Mouse (Mus musculus) heart, adult 18-20 months (tissue): ENCODE measurements around the gene 1110032A03Rik. TPM values are rescaled to one million over a fixed set of nuclear protein-coding genes. Genes with fewer than 3 reads are reported as not detected.

Source experiments
- DNase-seq, 2 experiments: peaks; one replicate each; pipeline ENCODE4 v3.0.0; 2021 to 2022; ENCODE audit warnings: mixed read lengths in 1 of 2
- long read RNA-seq, 2 experiments: library from polyadenylated mRNA; stranded (forward); transcript quantifications; one replicate each; pipeline ENCODE4 v2.0.0; 2021
- total RNA-seq, 2 experiments: library from RNA; stranded (reverse); gene quantifications; 2 replicates each; pipeline ENCODE4 v1.2.3; 2021

The 1110032A03Rik gene
- total RNA-seq: 10 to 100 TPM; 11.3 to 16.5 TPM
- long read RNA-seq, experiment 1, transcript 1110032A03Rik-201 (4 exons, 2,082 nt): major isoform, 8 of 12 reads
- long read RNA-seq, experiment 1, partial matches to known transcripts: 2 of 12 reads
- long read RNA-seq, experiment 1, other reads (novel, unspliced or antisense): 1 of 12 reads
- long read RNA-seq, experiment 2, transcript 1110032A03Rik-201 (4 exons, 2,082 nt): major isoform, 5 of 5 reads
- long read RNA-seq, experiment 2, partial matches to known transcripts: 0 of 5 reads
- long read RNA-seq, experiment 2, other reads (novel, unspliced or antisense): 0 of 5 reads

DNA sequence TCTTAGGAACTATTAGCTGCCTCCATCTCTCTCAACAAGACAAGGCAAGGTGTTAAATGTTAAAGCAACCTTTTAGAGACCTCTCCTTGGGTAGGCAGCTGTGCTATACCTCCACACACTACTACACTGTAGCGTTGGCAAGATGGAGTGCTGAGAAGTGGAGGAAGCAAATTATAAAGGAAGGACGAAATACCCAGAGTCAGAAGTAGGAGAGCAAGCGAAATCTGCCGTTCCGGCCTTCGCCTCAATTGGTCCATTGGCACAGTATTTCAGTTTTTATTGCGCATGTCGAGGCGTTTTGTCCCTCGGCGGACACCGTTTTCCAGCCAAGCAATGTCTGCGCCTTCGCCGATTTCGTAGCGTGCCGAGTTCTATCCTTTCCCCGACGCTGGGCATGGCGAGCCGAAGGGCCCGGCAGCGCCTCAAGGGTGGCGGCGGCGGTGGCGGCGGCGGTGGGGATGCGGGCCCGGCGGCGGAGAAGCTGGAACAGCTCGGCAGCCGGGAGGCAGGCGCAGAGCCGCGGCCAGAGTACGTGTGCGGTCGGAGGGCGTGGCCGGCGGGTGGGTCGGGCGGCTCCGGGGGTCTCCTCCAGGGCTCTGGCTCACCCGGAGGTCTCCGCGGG lies at the start of gene 1110032A03Rik, which contains the start of gene Alg9:
Gene 1110032A03Rik, minus strand, starts transcription at position 530 of the 622 bp plus-strand sequence.
Gene Alg9, plus strand, starts transcription at position 29 of the 622 bp plus-strand sequence.
- DNase-seq: peak; percentile 90 to 96

DNA sequence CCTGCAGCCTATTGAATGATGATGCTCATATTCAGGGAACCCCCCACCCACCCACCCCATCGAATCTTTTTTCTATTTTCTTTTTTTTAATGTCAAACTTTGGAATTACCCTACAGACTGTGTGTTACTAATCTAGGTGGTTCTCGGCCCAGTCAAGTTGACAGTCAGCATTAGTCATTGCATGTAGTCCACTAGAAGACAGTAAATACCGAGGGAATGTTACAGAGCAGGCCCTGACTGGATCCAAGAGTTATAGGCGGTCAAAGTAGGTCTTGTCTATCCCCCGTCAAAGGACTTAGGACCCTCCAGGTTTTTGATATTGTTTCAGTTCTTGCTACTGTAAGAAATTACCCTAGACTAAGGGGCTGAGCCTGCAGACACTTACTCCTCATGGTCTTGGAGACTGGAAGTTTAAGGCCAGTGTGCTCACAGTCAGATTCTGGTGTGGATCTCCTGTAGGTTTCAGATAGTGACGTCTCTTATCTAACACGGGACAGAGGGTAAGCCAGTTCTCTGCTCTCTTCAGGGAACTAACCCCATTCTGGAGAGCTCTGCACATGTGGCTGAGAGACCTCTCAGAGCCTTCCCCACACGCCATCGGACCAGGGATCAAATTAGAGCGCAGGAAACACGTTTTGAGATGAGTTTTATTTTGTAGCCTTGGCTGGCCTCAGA lies 48.6 kb upstream of the 1110032A03Rik start:
- no peak for DNase-seq

DNA sequence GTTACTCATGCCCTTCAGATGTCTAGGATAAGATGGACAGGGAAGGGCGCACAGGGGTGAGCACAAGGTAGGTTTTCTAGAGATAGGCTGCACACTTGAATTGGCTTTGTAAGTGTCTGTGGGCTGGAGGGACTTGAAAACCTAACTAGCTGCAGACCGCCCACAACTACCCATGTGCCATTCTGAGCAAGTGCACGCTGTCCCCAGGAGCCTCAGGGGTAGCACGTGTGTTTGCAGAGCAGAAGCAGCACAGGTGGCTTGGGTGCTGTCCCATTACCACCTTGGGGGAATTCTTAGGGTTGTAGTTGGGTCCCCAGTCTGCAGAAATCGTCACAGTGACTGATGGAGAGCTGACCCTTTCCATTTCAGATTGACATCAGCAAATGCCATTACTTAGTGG lies 46.9 kb upstream of the 1110032A03Rik start:
- DNase-seq: no peak

DNA sequence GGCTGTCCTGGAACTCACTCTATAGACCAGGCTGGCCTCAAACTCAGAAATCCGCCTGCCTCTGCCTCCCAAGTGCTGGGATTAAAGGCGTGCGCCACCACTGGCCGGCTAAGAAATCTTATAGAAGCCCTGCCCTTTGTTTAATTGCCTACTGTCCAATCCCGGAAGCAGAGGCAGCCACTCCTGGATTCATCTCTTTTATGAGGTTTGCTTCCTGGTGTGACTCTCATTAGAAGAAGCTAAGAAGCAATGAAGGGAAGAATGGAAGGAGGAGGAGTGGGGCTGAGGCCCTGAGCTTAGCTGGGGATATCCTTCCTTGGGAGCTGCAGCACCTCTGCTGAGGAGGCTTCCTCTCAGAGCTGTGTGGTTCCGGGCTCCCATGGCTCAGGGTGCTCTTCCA lies 46.3 kb upstream of the 1110032A03Rik start:
- no peak for DNase-seq

DNA sequence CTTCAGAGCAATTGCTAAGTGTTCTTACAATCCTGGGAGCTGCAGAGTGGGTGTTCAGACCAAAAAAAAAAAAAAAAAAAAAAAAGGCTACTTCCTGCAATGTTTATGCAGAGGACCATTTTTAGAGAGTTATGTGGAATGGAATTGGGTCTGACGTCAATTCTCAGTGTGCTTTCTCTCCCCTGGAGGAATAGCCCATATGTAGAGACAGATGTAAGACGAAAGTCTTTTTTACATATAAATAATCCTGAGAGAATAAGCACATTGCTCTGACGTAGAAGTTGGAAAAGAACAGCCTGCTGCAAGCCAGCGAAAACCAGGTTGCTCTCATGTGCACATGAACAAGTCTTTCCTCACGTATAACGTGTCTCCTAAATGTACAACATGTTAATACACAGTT lies 44.4 kb upstream of the 1110032A03Rik start:
- no peak for DNase-seq

DNA sequence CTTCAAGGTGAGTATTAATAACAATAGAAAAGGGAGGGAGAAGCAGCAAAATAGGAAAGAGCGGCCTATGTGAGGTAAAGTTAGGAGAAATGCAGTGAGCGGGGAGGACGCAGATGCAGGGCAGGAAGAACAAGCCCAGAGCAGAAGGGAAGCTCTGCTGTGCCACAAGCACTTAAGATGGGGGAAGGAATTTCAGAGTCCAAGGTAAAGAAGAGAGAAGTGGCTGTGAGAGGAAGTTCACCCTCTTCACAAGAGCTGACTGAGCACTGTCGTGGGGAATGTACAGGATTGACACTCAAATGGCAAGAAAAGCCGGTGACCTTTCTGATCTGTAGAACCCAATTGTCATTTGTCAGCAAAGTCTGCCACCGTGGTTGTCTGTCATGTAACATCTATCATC lies 42.7 kb upstream of the 1110032A03Rik start:
- DNase-seq: no peak

DNA sequence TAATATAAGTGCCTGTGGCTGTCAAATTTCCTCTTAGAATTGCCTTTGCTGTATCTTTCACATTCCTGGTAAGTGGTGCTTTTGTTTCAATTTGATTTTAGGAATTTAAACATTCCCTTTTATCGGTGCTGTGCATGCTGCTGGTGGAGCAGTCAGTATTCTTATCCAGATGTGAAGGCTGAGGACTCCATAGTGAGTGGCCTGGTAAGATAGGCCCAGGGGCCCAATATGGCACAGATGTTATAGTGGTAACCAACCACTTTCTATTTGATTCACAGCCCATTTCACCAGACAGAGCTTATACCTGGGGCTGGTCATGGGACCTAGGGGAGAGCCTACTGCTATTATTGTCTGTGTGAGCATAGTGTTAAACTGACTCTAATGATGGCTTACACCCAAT lies 41.2 kb upstream of the 1110032A03Rik start:
- DNase-seq: no peak

DNA sequence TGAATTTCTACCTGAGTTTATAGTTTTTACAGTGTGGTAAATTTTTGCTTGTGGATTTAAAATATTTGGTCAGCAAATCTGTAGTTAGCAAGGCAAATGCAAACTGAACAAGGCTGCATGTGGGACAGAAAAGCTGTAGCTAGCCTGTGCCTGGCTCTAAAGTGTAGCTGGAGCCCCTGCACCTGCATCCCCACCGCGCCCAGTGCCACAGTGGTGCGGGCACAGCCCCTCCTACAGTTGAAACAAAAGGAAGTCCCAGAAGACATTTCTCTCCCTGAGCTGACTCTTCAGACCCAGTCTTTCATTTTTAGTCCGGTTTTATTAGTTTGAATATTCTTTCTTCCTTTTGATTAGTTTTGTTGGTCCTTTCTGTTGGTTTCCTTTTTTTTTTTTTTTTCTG lies 40.3 kb upstream of the 1110032A03Rik start:
- DNase-seq: no peak

DNA sequence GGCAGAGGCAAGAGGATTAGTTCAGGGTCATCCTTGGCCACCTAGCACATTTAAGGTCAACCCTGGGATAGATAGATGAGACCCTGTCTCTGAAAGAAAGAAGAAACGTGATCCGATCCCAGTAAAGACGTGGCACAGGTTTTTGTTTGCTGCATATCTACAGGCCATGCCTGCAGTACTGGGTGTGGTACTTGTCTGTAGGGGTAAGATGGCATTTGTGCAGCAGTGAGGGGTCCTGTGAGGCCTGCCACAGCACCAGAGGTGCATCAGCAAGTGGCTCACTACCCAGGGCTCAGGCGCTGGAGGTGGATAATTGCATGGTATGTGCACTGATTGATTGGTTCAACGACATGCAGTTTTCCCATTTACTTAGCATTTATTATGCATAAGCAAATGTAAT lies 38.5 kb upstream of the 1110032A03Rik start:
- DNase-seq: no peak

DNA sequence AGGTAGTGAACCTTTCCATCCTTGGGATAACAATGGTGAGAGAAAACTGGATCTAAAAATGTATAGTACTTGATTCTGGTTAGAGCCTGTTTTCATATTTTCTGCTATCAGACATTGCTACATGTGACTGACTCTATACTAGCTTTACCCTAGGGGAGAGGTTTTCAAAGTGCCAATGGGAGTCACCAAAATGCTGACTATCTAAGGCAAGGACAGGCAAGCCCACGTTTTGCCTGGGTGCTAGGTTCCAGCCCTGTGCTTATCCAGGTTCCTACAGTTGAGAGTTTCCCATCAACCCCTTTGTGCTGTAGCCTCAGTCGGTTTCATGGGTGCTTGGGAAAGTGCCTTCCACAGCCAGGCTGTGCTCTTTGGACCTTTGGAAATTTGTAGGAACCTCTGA lies 36.4 kb upstream of the 1110032A03Rik start:
- no peak for DNase-seq

DNA sequence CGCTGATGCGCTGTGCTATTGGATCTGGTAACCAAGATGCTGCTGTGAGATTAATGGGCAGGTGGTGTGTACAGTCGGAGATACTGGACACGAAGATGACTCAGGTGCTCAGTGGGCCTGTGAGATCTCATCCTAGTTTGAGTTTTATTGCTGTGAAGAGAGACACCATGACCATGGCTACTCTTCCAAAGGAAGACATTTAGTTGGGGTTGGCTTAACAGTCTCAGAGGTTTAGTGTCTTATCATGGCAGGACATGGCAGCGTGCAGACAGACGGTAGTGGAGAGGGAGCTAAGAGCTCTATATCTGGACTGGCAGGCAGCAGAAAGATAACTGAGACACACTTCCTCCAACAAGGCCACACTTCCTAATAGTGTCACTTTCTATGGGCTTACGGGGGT lies 35.9 kb upstream of the 1110032A03Rik start:
- DNase-seq: no peak

DNA sequence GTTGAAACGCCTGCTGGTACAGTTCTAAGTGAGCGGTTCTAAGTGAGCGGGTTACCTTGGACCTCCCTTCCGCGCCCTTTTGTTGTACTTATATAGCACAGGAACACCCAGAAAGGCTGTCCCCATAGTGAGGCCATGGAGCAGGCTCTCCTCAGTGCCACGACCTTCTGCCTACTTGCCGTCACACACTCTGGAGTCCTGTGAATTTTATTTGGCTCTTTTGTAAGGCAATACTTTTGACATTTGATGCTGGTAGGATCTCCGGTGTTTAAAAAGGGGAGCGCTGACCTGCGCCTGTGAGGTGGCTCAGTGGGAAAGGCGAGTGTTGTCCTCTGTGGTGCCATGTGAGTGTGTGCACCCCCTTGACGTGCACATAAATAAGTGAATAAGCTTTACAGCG lies 33.8 kb upstream of the 1110032A03Rik start:
- no peak for DNase-seq

DNA sequence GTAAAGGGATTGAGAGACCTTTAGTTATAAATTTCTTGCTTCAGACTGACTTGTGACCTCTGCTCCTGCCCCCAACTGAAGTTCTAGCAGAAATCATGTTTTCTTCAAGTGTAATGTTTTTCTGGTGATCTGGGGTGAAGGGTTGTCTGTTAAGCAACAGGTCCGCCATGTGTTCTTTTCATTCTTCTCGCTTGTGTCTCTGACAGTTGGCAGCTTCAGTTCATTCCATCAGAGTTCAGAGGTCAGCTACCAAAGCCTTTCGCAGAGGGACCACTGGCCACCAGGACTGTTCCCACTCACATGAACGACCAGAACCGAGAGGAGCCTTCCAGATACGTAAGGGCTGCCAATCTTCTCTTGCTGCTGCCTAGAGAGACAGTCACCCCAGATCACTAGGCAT lies 33.2 kb upstream of the 1110032A03Rik start:
- peak in 1 of 2 experiments; percentile 7 for DNase-seq

DNA sequence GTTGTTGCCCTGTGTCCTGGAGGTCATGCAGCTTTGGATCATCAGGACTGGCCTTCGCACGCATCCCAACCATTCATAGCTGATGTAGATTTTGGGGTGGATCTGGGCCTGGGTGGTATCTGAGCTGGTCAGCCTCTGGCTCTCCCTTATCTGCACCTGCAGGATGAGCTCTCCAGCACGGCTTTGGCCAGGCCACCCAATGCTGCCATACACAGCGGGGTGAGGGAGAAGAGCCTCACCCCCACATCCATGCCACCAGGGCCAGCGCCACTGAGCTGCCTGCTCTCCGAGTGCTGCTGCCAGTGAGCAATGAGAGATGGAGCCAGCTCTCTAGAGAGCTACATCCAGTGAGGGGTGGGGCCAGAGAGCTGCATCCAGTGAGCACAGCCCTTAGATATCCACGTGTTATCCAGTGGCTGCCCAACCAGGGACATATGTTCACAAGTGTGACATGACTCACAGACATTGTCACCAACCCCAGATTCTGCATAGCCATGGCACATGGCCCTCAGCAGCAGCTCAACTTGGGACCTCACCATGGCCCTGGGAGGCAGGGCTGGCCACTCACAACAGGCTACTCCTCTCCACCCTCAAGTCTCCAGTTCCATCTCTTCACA lies 27.8 kb upstream of the 1110032A03Rik start:
- no peak for DNase-seq

DNA sequence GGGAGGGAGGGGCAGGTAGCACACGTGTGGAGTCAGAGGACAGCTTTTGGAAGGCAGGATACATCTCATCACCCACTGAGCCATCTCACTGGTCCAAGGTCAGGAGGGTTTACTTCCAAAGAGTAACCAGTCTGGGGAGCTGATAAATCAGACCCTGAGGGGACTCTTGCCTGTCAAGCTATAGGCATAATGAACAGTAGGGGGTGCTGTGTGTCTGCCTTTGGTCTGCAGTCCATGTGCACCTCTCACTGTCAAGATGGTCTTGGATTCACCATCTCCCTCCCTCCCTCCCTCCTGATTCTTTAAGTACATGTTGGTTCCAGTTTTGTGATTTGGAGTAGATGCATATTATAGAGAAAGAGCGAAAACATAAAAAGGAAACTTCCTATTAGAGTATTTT lies 25.7 kb upstream of the 1110032A03Rik start:
- peak; percentile 25 to 41 for DNase-seq

DNA sequence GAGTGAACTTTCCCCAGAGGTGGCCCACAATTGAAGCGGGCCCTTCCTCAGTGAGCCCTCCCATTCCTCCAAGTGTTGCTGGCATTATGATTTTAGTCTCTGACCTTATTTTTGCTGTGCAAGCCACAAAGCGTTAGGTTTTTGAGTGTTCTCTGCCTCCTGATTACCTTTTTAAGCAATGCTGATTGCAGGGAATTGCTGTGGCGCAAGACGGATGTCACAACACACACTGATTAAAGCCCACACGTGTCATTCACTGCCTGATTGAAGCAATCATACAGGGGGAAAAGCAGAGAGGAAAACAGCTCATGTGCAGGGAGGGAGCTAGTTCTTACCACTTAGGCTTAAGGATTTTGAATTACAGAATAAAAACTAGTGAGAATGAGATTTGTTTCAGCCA lies 23.0 kb upstream of the 1110032A03Rik start:
- DNase-seq: peak in 1 of 2 experiments; percentile 9

DNA sequence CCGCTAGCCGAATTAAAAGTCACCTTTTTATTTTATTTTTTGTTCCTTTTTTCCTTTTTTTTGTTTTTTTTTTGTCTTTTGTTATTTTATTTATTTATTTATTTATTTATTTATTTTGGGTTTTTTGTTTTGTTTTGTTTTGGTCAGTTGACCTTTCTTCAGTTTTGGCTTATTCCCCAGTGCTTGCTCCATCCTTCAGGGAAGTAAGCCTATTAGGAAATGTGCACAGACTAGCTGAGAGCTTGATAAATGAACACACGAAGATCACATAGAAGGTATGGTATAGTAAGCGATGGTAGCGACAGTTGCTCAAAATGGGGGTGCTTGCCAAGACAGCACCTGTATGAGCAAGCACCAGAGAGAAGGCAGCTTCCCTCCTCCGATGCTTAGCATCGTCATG lies 22.3 kb upstream of the 1110032A03Rik start:
- DNase-seq: no peak

DNA sequence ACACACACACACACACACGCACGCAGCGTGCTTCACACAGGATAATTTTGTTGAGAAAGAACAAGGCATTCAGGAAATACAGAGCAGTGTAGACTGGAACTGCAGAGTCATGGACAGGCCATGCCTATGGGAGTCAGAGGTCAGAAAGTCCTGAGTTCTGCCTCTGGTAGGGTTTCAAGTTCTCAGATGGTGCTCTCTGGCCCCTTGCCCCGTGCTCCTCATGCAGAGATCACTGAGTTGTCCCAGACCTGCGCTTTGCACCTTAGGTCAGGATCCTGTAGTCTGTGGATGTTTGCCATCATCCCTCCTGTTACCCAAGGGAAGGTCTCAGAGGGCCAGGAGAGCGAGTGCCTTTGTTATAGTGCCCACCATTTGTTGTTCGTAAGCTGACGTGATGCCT lies 21.5 kb upstream of the 1110032A03Rik start:
- DNase-seq: no peak

DNA sequence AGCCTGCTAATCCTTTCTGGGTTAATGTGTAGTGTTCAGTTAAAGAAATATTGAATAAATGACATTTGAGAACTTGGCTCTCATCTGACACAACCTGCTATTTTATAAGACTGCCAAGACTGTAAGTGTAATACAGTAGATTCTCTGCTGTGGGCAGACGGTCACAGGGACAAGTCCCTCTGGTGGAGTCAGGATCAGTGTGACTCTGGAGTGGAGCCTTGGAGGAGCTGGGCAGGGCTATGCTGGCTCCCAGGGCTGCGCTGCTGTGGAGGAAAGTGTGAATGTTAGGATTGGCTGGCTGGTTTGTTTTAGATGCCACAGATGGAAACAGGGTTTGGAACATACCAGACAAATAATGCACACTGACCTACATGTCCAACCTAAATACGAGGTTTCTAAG lies 19.9 kb upstream of the 1110032A03Rik start:
- no peak for DNase-seq

DNA sequence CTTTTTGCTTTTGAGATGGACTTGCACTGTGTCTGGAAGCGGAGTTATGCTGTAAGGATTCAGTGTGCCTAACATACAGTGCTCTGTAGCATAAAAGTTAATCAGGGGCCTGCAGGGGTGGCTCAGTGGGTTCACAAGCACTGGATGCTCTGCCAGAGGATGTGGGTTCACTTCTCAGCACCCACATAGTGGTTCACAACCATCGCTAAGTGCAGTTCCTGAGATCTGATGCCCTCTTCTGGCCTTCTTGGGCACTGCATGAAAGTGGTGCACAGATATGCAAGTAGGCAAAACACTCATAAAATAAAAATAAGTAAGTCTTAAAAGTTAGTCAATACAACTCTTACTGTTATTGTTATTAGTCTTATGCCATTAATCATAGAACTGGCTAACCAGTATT lies 6.8 kb upstream of the 1110032A03Rik start:
- DNase-seq: peak in 1 of 2 experiments; percentile 50

DNA sequence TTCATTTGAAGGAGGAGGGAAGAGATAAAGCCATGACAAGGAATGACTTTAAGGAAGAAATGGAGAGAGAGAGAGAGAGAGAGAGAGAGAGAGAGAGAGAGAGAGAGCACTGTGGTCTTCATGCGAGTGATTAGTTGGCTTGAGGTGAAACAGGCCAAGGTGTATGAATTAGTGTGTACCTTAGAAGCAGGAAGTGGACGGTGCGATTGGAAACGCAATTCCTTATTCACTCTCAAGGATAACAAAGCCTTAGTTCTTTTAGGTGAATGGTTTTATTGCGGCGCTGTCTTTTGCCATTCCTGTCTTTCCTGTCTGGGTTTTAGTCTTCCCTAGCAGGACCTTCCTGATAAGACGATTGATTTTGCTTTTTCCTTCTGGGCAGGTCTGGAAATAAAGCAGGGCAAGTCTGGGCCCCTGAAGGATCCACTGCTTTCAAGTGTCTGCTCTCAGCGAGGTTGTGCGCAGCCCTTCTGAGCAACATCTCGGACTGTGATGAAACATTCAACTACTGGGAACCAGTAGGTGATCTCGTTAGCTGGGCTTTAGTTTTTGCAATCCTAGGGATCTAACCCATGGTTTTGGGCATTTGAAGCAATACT lies 941 bp upstream of the 1110032A03Rik start:
- no peak for DNase-seq

DNA sequence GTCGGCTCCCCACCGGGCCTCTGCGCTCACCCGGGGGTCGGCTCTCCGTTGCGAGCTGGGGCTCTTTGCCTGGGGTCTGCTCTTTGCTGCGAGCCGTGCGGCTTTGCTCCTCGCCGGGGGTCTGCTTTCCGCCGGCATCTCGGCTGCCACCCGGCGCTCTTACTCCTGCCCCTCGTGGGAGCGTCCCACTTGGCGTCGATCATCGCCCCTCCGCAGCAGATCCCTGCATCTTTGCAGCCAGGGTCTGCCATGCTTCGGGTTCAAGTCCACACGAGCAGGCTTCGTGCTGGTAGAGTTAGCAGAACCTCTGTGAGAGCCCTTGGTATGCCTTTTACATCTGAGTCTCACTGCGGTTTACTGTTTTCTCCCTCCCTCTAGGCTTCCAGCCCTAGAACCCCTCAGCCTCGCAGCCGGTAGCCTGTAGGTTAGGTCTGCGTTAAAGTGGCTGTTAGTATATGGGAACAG lies 374 bp upstream of the 1110032A03Rik start:
- peak in 1 of 2 experiments; percentile 34 for DNase-seq
